Mouse (Mus musculus) forebrain, embryonic 13.5 days (tissue): ENCODE data around the gene 1700021F05Rik. TPM values are rescaled to one million over a fixed set of nuclear protein-coding genes. Genes with fewer than 3 reads are reported as not detected.

Experiments used
- ATAC-seq: fragments of 200-750 bp; cut with Nextera tagmentation; 2 replicates; pipeline ENCODE4 v1.8.0; 2017
- H3K27ac ChIP-seq: fragments of 300-500 bp; sonication (generic); 2 replicates; pipeline ENCODE4 v1.5.1; 2015; ENCODE audit warnings: inconsistent platforms, mild to moderate bottlenecking, moderate library complexity
- H3K27me3 ChIP-seq: fragments of 300-500 bp; sonication (generic); 2 replicates; pipeline ENCODE4 v1.6.1; 2015; ENCODE audit warnings: mild to moderate bottlenecking, inconsistent platforms
- H3K36me3 ChIP-seq: fragments of 300-500 bp; sonication (generic); 2 replicates; pipeline ENCODE4 v1.6.1; 2015; ENCODE audit warnings: mild to moderate bottlenecking, inconsistent platforms; ENCODE audit not compliant: poor library complexity, severe bottlenecking
- H3K4me1 ChIP-seq: fragments of 300-500 bp; sonication (generic); 2 replicates; pipeline ENCODE4 v1.6.1; 2015; ENCODE audit warnings: inconsistent platforms
- H3K4me2 ChIP-seq: fragments of 300-500 bp; sonication (generic); 2 replicates; pipeline ENCODE4 v1.6.1; 2015; ENCODE audit warnings: inconsistent platforms, mild to moderate bottlenecking, moderate library complexity
- H3K4me3 ChIP-seq: fragments of 300-500 bp; sonication (generic); 2 replicates; pipeline ENCODE4 v1.5.1; 2015; ENCODE audit warnings: mild to moderate bottlenecking, inconsistent platforms
- H3K9ac ChIP-seq: fragments of 300-500 bp; sonication (generic); 2 replicates; pipeline ENCODE4 v1.6.1; 2015; ENCODE audit warnings: mild to moderate bottlenecking, inconsistent platforms
- H3K9me3 ChIP-seq: fragments of 300-500 bp; sonication (generic); replicated peaks from 2 replicates; pipeline ENCODE4 v1.6.1; 2016; ENCODE audit warnings: inconsistent platforms
- WGBS: fragments of 180-500 bp; shearing (Covaris S2); methylation state at CpG from one replicate; pipeline ENCODE4 v1.1.7; 2015; 5-methylcytosine and 5-hydroxymethylcytosine counted together
- polyA plus RNA-seq: library from polyadenylated mRNA; unstranded; fragments of >200 nt; fragmentation: Nextera tagmentation; extraction: Ambion mirVana; gene quantifications from 2 replicates; pipeline ENCODE4 v1.2.1, GENCODE M21; 2015

The 1700021F05Rik gene
- 63.0 and 65.2 TPM in 2 replicates for polyA plus RNA-seq

DNA sequence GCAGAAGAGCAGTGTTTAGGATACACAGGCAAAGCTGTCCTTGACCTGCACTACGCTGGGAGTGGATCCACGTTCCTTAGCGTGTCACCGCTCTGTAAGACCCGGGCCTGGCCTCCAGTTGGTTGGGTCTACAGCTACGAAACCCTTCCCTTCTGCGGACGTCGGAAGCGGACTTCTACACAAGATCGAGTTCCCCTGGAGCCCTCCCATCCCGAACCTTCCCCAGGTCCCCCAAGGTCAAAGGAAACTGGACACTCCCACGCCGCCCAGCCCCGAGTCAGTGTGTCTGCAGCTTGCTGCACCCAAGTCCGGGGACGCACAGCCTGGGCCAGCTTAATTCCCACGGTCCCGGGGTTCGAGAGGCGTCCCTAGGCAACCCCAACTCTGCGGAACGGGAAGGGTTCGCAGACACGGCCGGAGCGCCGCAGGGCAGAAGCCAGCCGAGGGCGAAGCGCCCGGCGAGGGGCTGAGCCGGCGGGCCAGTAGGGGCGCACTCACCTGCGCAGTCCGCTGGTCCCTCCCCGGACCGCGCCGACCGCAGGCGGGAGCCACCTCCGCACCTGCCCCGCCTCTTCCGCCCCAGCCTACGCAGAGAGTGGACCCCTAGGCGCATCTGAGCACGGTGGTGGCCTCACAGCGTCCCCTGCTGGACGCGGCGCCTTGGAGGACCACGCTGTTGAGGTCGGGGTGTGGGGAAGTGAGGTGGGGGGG, at the start of gene 1700021F05Rik:
1700021F05Rik (minus strand) TSS at position 553 of the 711 bp plus-strand sequence.
- Histone ChIP-seq H3K36me3 (peaks cover 10% of the 10 kb centered on the region), H3K4me1 (peaks cover 17% of the 10 kb centered on the region), H3K4me2 (peak within 1 kb of the TSS; percentile 80), H3K9ac (peak within 1 kb of the TSS; percentile 92), H3K27me3 (no peaks in the 10 kb centered on the region), H3K9me3 (no peaks in the 10 kb centered on the region), H3K27ac (peak within 1 kb of the TSS; percentile 51), H3K4me3 (peak within 1 kb of the TSS; percentile 90)
- WGBS = under 1% methylated on average over 46 of the region's 56 CpGs
- peak; percentile 99 for ATAC-seq

GRCm38 (mm10) chr10:43588470-43589177, 47.8 kb upstream of the 1700021F05Rik start:
- Histone ChIP-seq H3K9me3 (no peaks in the 10 kb centered on the region), H3K4me3 (no peak overlapping the region), H3K27me3 (no peaks in the 10 kb centered on the region), H3K9ac (no peak overlapping the region), H3K4me2 (no peak overlapping the region), H3K36me3 (peaks cover 18% of the 10 kb centered on the region), H3K4me1 (no peaks in the 10 kb centered on the region), H3K27ac (no peak overlapping the region)
- 69% methylated on average over 8 of the region's 8 CpGs for WGBS
- ATAC-seq = no peak

DNA sequence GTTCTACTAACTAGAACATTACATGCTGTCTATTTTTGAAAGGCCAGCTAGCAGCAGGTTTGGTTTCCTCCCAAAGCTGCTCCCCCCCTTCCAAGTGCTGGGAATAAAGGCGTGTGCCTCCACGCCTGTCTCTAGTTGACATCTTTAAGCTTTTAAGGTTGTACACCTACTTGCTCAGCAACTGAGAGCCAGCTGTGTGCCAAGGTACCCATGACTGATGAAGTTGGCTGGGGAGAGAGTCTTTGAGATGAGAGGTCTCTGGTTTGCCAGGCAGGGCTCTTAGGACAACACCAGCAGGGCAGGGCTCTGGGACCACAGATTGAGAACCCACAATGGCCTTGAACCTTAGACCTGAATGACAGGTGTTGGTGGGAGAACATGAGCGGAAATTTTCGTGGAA, 43.7 kb upstream of the 1700021F05Rik start:
- no peak for ATAC-seq
- WGBS = 91% methylated on average over 4 of the region's 4 CpGs
- Histone ChIP-seq H3K27ac (no peak overlapping the region), H3K4me2 (no peak overlapping the region), H3K4me3 (no peak overlapping the region), H3K9me3 (no peaks in the 10 kb centered on the region), H3K36me3 (peaks cover 37% of the 10 kb centered on the region), H3K4me1 (peaks cover 17% of the 10 kb centered on the region), H3K27me3 (no peaks in the 10 kb centered on the region), H3K9ac (no peak overlapping the region)

- H3K36me3 ChIP-seq = peaks cover 37% of the 10 kb centered on the region
- H3K4me3 ChIP-seq = peak overlapping the region; percentile 86
- WGBS = 46% methylated on average over 3 of the region's 3 CpGs
- no peaks in the 10 kb centered on the region for H3K9me3 ChIP-seq
- ATAC-seq = no peak
- H3K27me3 ChIP-seq = peaks cover 6% of the 10 kb centered on the region
- peak overlapping the region; percentile 95 for H3K9ac ChIP-seq
- H3K4me1 ChIP-seq = peaks cover 22% of the 10 kb centered on the region
- H3K4me2 ChIP-seq = peak overlapping the region; percentile 80
- peak overlapping the region; percentile 97 for H3K27ac ChIP-seq
Measured at GRCm38 (mm10) chr10:43581260-43581659, 40.5 kb upstream of the 1700021F05Rik start.

- peak; percentile 29 for ATAC-seq
Measured at GRCm38 (mm10) chr10:43580649-43581078, 39.9 kb upstream of the 1700021F05Rik start.

GRCm38 (mm10) chr10:43579381-43580261, 38.8 kb upstream of the 1700021F05Rik start:
- peak; percentile 51 for ATAC-seq
- WGBS = under 1% methylated on average over 48 of the region's 49 CpGs
- H3K36me3 ChIP-seq = peaks cover 29% of the 10 kb centered on the region
- no peaks in the 10 kb centered on the region for H3K9me3 ChIP-seq
- peak overlapping the region; percentile 80 for H3K4me2 ChIP-seq
- H3K4me1 ChIP-seq = peaks cover 22% of the 10 kb centered on the region
- H3K4me3 ChIP-seq = peak overlapping the region; percentile 86
- H3K9ac ChIP-seq = peak overlapping the region; percentile 95
- peak overlapping the region; percentile 97 for H3K27ac ChIP-seq
- H3K27me3 ChIP-seq = peaks cover 6% of the 10 kb centered on the region

More at GRCm38 (mm10) chr10:43580649-43581078, 39.9 kb upstream of the 1700021F05Rik start:
- Histone ChIP-seq H3K27ac (peak overlapping the region; percentile 97), H3K4me3 (peak overlapping the region; percentile 86), H3K9me3 (no peaks in the 10 kb centered on the region), H3K4me1 (peaks cover 22% of the 10 kb centered on the region), H3K27me3 (peaks cover 6% of the 10 kb centered on the region), H3K9ac (peak overlapping the region; percentile 95), H3K36me3 (peaks cover 37% of the 10 kb centered on the region), H3K4me2 (peak overlapping the region; percentile 80)
- under 1% methylated on average over 15 of the region's 15 CpGs for whole genome bisulfite sequencing

DNA sequence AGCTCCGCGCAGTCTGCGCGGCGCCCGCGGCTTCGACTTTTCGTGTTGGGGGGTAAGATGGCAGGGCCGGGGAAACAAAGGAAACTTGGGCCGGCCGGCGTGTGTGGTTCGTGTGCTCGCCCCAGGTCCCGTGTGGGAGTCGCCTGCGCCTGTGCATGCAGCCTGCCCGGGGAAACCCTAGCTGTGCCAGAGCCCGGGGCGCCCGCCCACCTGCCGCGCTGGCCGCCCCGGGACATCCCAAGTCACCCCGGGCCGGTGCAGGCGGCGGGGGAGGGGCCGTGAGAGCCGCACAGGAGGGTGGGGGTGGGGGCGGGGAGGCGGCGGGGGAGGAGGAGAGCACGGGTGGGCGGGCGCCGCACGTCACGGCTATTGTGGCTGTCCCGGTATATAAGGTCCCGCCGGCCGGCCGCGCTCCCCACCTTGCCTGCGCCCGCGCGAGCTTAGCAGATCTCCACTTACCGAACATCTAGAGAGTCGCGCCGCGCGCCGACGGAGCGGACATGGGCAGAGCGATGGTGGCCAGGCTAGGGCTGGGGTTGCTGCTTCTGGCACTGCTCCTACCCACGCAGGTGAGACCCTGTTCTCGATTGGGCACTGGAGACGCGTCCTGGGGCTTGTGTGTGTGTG, 38.1 kb upstream of the 1700021F05Rik start:
- peak; percentile 91 for ATAC-seq
- Histone ChIP-seq H3K9ac (peak overlapping the region; percentile 95), H3K4me1 (peaks cover 22% of the 10 kb centered on the region), H3K36me3 (peaks cover 22% of the 10 kb centered on the region), H3K4me2 (peak overlapping the region; percentile 80), H3K9me3 (no peaks in the 10 kb centered on the region), H3K27me3 (peaks cover 6% of the 10 kb centered on the region), H3K4me3 (peak overlapping the region; percentile 86), H3K27ac (peak overlapping the region; percentile 97)
- 0% methylated on average over 40 of the region's 65 CpGs for WGBS

- Histone ChIP-seq H3K4me1 (peaks cover 22% of the 10 kb centered on the region), H3K27me3 (peaks cover 6% of the 10 kb centered on the region), H3K9ac (peak overlapping the region; percentile 95), H3K27ac (peak overlapping the region; percentile 97), H3K4me2 (peak overlapping the region; percentile 80), H3K4me3 (peak overlapping the region; percentile 86), H3K36me3 (peaks cover 17% of the 10 kb centered on the region), H3K9me3 (no peaks in the 10 kb centered on the region)
- WGBS = under 1% methylated on average over 32 of the region's 32 CpGs
- peak; percentile 56 for ATAC-seq
Measured at GRCm38 (mm10) chr10:43578366-43578753, 37.6 kb upstream of the 1700021F05Rik start.

GRCm38 (mm10) chr10:43577997-43578331, 37.2 kb upstream of the 1700021F05Rik start, which contains the start of gene Cd24a:
TSS of gene Cd24a (plus strand) at chr10:43578284.
- peak within 1 kb of the TSS; percentile 95 for H3K9ac ChIP-seq
- peak within 1 kb of the TSS; percentile 97 for H3K27ac ChIP-seq
- peaks cover 6% of the 10 kb centered on the region for H3K27me3 ChIP-seq
- H3K4me2 ChIP-seq = peak within 1 kb of the TSS; percentile 80
- H3K4me3 ChIP-seq = peak within 1 kb of the TSS; percentile 86
- peaks cover 22% of the 10 kb centered on the region for H3K4me1 ChIP-seq
- no peaks in the 10 kb centered on the region for H3K9me3 ChIP-seq
- peaks cover 13% of the 10 kb centered on the region for H3K36me3 ChIP-seq
- no peak for ATAC-seq
- WGBS = under 1% methylated on average over 6 of the region's 6 CpGs

- peak overlapping the region; percentile 95; the same call in 1 of the 2 replicates for H3K9ac ChIP-seq
- 19% methylated on average over 19 of the region's 19 CpGs for WGBS
- H3K36me3 ChIP-seq = peaks cover 8% of the 10 kb centered on the region
- peak overlapping the region; percentile 80 for H3K4me2 ChIP-seq
- H3K4me3 ChIP-seq = peak overlapping the region; percentile 86
- H3K9me3 ChIP-seq = no peaks in the 10 kb centered on the region
- peaks cover 6% of the 10 kb centered on the region for H3K27me3 ChIP-seq
- ATAC-seq = no peak
- H3K27ac ChIP-seq = no peak overlapping the region
- H3K4me1 ChIP-seq = peaks cover 19% of the 10 kb centered on the region
Measured at GRCm38 (mm10) chr10:43577299-43577996, 36.7 kb upstream of the 1700021F05Rik start.

- H3K4me1 ChIP-seq = peaks cover 5% of the 10 kb centered on the region
- no peaks in the 10 kb centered on the region; the same call in 1 of the 2 replicates for H3K9me3 ChIP-seq
- H3K9ac ChIP-seq = no peak overlapping the region
- WGBS = 0% methylated on average over 3 of the region's 3 CpGs
- no peak for ATAC-seq
- peaks cover 6% of the 10 kb centered on the region for H3K27me3 ChIP-seq
- no peaks in the 10 kb centered on the region for H3K36me3 ChIP-seq
- no peak overlapping the region for H3K4me3 ChIP-seq
- H3K4me2 ChIP-seq = no peak overlapping the region
- no peak overlapping the region for H3K27ac ChIP-seq
Measured at GRCm38 (mm10) chr10:43574956-43575355, 34.2 kb upstream of the 1700021F05Rik start.
